Mouse (Mus musculus) urinary bladder, postnatal 25 days (tissue): ENCODE measurements around the gene Pld5.

Experiments used
- DNase-seq: peaks from one replicate; pipeline ENCODE4 v3.0.0; 2022; ENCODE audit warnings: low spot score

Pld5 gene

DNA sequence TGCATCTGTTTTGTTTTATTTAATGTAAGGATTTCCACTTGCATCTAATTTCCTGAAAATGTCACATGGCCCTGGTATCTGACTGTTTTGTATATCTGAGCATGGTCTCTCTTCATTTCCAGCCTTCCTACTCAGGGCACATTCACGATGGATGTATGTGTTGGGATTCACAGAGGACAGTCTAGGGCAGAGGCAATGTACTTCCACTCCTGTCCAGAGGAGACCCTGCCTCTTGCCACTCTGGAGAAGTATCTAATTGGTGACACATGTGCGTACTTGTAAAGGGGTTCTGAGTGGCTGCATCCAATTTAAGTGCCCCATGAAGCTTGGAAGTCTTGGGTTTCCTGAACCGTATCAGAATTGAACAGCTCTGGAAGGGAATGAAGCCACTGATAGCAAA is 324.7 kb downstream of the Pld5 start:
- no peak for DNase-seq

DNA sequence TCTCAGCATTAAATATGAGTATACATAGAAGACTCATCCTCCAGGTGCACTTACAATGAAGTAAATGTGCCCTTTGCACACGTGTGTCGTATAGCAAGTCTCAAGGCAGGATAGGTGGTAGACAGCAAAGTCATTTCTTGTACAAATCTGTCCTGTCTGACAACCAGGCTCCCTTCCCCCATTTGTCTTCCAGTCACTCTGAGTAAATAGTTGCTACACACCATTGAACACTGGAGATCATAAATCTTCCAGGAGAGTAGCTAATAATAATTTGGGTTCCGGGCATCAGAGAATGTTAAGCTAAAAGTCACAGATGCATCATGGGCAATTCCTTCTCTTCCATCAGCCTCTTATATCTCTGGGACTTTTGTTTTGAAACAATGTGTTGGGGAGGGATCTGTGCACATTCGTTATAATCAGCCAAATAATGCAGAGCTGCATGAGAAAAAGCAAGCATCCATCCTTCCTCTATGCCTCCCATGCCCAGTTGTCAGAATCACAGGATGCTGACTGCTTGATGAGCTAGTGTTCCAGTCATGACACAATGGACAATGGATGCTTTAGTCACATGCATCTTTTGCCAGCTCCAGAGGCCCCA is 328.3 kb downstream of the Pld5 start:
- no peak for DNase-seq

DNA sequence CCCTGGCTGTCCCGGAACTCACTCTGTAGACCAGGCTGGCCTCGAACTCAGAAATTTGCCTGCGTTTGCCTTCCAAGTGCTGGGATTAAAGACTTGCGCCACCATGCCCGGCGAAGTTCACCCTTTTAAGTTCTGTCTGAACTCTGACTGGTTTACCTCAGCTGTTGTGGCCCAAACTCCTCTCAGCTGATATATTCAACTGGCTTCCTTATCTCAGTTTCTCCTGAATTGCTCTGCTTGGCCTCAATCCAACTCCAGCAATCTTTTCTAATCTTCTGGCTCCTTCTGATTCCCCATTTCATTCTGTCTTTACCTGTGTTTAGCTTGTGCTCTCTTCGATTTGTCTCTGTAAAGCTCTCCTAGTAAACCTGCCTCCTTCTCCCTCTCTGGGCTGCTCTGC is 331.9 kb downstream of the Pld5 start:
- no peak for DNase-seq

DNA sequence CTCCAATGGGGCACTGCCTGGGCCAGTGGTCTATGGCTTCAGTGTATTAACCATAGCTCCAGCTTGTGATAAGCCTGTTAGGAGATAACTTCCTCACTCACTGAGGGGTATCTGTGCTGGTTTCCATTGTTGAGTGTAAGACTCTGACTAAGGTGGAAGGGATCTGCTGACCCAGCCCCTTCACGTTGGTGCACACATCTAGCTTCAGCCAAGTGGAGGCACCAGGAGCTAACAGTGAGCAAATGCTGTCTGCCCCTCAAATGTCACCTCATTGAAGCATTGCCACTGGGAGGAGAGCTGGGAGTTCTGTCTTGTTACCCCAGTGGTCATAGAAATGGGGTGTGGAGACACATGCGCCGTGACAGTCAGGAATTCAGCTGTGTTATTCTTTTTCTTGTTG is 336.4 kb downstream of the Pld5 start:
- DNase-seq = no peak

DNA sequence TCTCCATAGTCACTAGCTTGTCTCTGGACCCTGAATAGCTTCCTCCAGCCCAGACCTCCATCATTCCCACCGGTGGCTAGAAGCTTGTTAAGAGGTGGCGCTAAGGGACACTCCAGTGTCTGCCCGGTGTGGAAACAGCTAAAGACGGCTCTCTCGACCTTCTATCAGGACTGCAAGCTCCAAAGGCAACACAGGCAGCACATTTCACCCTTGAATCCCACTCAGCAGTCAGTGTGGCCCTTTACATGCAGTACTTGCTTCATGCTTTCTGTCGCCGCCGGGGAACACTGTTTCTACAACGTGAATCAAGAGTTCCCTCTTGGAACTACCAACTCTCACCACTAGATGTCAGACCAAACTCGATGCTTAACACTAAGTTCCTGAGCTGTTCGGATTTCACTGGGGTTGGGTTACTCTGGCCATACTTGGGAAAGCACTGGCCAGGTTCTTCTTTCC is 338.8 kb downstream of the Pld5 start:
- DNase-seq = peak; percentile 46

DNA sequence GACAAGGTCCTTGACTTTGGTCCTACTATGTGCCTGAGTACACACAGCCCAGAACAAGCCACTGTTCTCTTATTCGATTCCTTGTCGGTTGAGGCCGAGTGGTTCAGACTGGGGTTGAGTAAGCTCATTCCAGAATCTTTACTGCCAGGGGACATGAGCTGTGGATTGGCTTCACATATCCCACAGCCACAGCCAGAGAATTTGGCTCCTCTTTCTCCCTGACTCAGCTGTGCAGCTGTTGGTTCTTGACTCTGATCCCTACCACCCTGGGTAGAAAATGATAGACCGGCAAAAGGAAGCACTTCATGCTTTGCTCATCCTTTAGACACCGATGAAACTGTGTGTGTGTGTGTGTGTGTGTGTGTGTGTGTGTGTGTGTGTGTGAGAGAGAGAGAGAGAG is 343.7 kb downstream of the Pld5 start:
- no peak for DNase-seq

DNA sequence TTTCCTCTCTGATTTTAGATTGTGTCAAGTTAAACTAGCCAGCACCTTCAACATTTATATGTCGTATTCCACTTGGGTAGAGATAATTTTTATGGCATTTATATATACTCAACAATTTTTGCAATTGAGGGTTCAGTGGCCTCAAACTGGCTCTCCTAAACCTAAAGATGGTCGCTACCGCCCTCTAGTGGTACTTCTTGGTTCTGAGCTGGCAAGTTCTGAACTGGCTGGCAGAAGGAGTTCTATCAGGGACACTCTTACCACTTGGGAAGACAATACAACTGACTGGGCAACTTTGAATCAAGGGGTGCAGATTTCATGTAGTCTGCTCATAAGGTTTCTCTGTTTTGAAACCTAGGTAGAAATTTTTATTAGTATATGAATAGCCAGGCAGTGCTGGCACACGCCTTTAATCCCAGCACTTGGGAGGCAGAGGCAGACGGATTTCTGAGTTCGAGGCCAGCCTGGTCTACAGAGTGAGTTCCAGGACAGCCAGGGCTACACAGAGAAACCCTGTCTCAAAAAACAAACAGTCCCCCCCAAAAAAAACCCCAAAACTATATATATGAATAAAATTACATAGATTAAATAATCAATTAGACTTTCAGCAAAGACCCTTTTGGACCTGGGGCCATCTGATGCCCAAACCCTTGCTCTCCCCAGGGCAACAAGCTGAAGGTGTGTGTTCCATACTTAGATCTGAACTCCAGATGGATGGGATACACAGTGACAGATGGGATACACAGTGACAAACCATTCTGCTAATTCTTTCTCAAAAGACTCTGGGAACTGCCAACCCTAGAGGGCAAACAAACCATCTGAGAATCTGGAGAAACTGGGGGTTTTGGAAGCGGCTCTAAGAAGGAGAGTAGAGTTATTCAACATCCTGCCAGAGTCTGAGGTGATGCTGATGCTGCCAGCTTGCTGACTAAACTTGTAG is 351.0 kb downstream of the Pld5 start:
- DNase-seq = peak; percentile 73

DNA sequence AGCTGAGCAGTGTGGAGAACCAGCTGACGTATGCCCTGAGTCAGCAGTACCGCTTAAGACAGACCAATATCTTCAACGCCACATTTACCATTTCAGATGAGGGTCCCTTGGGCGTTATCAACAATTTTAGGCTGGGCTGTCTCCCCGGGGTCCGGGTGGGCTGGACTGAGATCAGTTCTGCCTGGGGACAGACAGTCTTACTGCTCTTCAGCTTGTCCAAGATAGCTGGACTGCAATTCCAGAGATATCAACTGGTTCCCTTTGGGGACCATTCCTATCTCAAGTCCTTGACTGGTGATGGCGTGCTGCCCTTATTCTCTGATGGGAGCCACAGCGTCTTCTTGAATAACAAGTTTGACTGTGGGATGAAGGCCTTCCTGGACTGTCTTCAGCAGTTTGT is 354.0 kb downstream of the Pld5 start:
- no peak for DNase-seq

DNA sequence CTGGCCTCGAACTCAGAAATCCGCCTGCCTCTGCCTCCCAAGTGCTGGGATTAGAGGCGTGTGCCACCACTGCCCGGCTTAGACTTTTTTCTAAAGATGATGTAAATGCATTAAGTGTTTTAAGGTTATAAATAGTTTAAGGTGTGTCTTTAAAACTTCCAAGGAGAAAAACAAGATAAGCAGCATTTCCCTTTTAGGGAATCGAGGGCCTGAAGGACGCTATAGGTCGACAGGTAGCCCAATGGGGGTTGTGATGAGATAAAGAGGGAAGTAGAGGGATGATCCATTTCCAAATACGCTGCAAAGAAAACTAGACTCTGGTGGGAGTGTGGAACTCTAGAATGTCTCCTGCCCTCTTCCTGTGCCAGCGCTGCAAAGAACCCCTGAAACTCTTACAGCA is 355.1 kb downstream of the Pld5 start, which contains the start of gene Gm38100:
TSS of gene Gm38100 (plus strand) at position 301 of the 400 bp plus-strand sequence.
- DNase-seq = no peak

DNA sequence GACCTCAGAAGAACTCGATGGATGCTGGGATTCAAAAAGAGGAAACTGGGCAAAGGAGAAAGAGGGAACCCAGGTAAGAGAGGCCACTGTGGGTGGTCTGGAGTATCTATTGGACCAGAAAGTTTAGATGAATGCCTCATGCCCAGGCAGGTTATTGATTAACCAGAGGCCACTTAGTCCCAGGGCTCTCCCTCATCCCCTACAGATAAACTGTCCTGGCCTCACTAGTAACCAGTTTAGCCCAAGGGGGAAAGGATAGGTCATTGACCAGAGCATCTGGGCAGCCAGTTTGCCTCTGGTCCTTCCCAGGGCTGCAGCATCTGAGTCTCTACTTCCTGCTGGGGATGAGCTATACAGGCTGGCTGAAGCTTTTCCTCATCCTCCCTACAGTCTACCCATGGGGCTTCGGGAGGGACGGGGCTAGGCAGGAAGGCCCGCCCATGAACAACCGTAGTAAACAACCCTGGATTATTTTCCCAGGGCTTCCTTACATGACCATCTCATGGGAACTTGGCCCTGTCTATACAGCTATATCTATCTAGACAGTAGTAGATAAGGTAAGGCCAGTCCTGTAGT is 361.3 kb downstream of the Pld5 start:
- no peak for DNase-seq
